Mouse (Mus musculus) stomach, embryonic 14.5 days (tissue): ENCODE data around the gene Mthfr. TPM values are rescaled to one million over a fixed set of nuclear protein-coding genes. Genes with fewer than 3 reads are reported as not detected.

Experiments used
- polyA plus RNA-seq: library from polyadenylated mRNA; unstranded; fragments of >200 nt; fragmentation: Nextera tagmentation; extraction: Ambion mirVana; gene quantifications from 2 replicates; pipeline ENCODE4 v1.2.1, GENCODE M21; 2014

Mthfr gene
- polyA plus RNA-seq, 1 experiment from 2014 or later, result 18.0 TPM

Other genes with a start within 250 kb of the Mthfr start
- gene Zfp984, start 229.3 kb upstream of the Mthfr start, polyA plus RNA-seq, result 10.6 and 12.3 TPM in 2 replicates
- gene Zfp933, start 190.7 kb upstream of the Mthfr start, polyA plus RNA-seq, result 4.9 and 7.9 TPM in 2 replicates
- gene Miip, start 170.3 kb upstream of the Mthfr start, polyA plus RNA-seq, result 32.9 and 33.1 TPM in 2 replicates
- 8.6 and 10.0 TPM in 2 replicates for gene Fv1, start 170.1 kb upstream of the Mthfr start, polyA plus RNA-seq
- 26.5 and 29.8 TPM in 2 replicates for gene Mfn2, start 134.4 kb upstream of the Mthfr start, polyA plus RNA-seq
- gene Plod1, start 102.3 kb upstream of the Mthfr start, polyA plus RNA-seq, result 53.0 and 56.0 TPM in 2 replicates
- 17.6 and 20.0 TPM in 2 replicates for gene 2510039O18Rik, start 98.2 kb upstream of the Mthfr start, polyA plus RNA-seq
- gene Nppb, start 53.3 kb upstream of the Mthfr start, polyA plus RNA-seq, result not detected in 2 replicates
- gene Nppa, start 38.4 kb upstream of the Mthfr start, polyA plus RNA-seq, result 1.2 and 2.3 TPM in 2 replicates
- 6.2 and 6.6 TPM in 2 replicates for gene Clcn6, start 256 bp upstream of the Mthfr start, polyA plus RNA-seq
- gene Agtrap, start 49.0 kb downstream of the Mthfr start, polyA plus RNA-seq, result 12.8 and 13.3 TPM in 2 replicates
- gene Mad2l2, start 91.3 kb downstream of the Mthfr start, polyA plus RNA-seq, result 51.2 and 54.7 TPM in 2 replicates
- gene Draxin, start 91.6 kb downstream of the Mthfr start, polyA plus RNA-seq, result 0.07 and 0.20 TPM in 2 replicates
- 13.9 and 17.6 TPM in 2 replicates for gene Fbxo6, start 113.1 kb downstream of the Mthfr start, polyA plus RNA-seq
- gene Fbxo44, start 121.4 kb downstream of the Mthfr start, polyA plus RNA-seq, result 11.9 and 14.2 TPM in 2 replicates
- gene Fbxo2, start 121.5 kb downstream of the Mthfr start, polyA plus RNA-seq, result 1.3 and 1.7 TPM in 2 replicates
- gene Disp3, start 248.9 kb downstream of the Mthfr start, polyA plus RNA-seq, result 0.12 and 0.24 TPM in 2 replicates